Mouse (Mus musculus) frontal cortex, postnatal 36 days (tissue): ENCODE data around the gene Ddah2.
A peak's percentile ranks its signal among the peaks of the same experiment; 100 is the strongest.

ENCODE experiments used
- DNase-seq, 2 experiments: peaks; one replicate each; pipeline ENCODE4 v3.0.0; 2022; ENCODE audit warnings: low spot score in 2 of 2

Ddah2 gene

DNA sequence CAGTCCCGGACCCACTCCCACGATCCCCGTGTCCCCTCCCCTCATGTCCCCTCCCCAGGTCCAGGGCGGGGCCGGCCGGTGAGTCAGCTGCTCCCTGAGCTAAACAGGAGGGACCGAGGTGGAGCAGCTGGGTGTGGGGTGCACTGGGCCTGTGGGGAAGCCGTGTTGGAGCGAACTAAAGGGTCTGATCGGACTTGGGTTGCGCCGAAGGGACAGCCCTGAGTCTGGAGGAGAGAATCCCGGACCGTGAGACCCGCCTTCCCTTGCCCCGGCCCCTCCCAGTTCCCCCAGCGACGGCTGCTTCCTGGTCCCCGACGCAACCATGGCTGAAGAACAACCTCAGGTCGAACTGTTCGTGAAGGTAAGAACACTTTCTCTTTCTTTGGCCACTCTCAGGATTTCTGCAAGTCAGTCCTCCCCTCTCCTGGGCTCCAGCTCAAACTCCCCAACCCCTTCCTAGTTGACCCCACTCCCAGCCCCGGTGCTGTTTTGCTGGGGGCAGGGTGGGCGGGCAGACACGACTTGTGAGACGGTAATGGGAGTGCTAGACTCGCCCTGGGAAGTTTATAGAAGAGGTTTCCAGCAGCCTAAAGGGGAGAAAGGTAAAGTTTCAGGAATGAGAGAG, 8.6 kb upstream of the Ddah2 start:
- DNase-seq = peak in 1 of 2 experiments; percentile 17

DNA sequence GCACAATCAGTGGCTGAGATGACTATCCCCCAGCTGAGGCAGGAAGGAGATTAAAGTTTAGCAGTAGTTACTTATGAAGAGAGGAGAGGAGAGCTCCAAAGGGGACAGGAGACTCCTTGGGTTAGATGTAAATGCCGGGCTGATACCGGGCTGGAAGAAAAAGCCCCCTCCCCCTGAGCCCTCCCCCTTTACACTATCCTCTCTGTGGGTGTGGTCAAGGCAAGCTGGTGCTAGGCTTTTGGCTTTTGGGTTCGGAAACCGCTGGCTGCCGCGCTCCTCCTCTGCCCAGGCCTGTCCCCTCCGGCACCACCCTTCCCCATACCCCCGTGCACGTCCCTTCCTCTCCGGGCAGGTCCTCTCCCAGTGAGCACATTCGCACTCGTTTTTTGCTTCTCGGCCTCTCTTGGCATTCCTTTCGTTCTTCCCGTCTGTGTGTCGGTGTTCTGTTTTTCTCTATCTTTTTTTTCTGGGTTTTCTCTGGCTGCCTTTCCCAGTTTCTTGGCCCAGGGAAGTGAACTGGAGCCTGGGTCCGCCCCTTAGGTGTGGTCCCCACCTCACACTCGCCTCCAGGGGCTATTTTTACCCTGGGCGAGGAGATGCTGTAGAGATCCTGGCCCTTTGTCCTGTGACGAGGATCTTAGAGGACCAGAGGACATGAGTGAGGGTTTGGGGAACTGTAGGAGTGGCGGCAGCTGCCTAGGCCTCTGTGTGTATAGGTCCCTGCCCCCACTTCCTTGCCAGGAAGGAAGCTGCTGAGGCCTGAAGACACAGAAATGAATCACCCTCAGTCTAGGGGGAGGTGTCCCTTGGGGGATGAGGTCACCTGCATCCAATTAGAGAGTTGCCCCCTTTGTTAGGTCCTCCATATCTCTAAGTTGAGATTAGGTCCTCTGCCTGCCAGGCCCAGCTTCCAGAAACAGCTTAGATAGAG, 7.4 kb upstream of the Ddah2 start:
- no peak for DNase-seq

DNA sequence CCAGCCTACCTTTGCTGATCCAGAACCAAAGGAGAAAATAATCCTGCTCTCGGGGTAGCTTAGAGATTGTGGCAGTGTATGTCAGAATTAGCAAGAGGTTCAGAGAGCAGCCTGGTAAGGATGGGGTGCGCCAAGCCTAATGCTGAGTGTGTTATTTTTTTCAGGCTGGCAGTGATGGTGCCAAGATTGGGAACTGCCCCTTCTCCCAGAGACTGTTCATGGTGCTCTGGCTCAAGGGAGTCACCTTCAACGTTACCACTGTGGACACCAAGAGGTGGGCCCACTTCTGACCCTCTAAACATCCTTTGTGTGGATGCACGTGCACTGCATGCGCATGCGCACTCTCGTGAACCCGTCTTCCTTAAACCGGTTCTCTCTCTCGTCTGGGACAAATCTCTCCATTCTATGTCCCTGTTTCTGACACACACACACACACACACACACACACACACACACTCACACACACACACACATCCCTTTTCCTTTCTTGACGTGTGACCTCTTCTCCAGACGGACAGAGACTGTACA, 6.5 kb upstream of the Ddah2 start:
- DNase-seq = no peak

DNA sequence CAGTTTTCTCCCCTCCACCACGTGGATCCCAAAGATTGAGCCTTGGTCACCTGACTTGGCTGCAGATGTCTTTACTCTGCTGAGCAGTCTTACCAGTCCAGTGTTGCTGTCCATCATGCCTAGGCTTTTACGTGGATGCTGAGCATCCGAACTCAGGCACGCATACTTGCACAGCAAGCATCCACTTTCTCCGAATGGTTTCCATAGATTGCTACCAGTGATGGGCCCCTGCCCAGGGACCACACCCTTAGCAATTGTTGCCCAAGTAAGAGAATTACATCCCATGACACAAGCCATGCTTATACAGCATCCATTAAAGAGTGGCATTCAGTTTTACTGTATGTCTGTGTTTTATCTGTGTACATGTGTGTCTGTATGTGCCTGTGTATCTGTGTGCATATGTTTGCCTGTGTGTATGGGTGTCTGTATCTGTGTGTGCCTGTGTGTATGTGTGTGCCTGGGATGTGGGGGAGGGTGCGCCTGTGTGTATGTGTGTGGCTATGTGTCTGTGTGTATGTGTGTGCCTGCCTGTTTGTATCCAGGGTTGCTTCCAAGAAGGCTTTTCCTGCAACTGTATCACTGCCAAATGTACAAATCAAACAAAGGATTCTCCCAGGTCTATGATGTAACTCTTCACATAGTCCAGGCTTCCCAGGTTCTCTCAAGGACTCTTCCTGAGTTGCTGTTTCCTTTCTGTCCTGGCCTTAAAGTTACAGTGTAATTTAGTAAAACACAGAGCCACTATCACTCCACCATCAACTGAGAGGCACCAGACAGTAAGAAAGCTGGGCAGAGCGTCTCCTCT, 2.9 kb upstream of the Ddah2 start:
- no peak for DNase-seq

DNA sequence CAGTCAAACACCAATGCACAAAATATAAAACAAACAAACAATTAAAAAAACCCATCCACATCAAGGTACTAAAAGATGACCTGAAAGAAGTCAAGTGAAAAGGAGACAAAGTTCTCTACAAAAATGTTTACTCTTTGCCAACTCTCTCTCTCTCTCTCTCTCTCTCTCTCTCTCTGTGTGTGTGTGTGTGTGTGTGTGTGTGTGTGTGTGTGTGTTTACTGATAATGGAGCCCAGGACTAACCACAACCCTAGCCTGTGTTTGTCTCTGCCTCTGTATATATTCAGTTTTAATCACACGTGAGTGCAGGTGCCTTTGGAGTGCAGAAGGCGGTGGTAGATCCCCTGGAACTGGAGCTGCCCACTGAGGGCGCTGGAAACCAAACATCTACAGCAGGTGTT, 1.7 kb upstream of the Ddah2 start:
- DNase-seq = no peak

DNA sequence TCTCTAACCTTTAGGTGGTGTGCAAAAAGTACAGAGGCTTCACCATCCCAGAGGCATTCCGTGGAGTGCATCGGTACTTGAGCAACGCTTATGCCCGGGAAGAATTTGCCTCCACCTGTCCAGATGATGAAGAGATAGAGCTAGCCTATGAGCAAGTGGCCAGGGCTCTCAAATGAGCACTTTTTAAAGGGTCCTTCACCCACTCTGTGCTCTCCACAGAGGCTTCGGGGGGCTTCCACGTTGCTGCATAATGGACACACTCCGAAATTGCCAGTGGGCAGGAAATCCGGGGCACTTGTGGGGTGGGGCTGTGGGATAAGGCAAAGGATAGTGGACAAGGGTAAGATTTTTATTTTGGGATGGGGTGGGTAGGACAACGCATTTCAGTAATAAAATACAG, 519 bp upstream of the Ddah2 start:
- no peak for DNase-seq

DNA sequence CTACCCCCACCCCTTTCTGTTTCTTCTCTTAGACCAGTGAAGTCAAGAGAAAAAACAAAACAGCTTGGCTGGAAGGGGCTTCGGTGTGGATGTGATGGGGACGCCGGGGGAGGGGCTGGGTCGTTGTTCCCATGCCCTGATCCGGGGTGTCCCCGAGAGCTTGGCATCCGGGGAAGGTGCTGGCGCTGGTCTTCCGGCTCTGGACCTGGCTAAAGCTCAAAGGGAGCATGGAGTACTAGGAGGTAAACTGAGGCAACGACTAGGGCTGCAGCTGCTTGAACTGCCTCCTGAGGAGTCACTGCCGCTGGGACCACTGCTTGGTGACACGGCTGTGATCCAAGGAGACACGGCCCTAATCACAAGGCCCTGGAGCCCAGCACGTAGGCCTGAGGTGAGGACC, 1.2 kb downstream of the Ddah2 start:
- DNase-seq = no peak

DNA sequence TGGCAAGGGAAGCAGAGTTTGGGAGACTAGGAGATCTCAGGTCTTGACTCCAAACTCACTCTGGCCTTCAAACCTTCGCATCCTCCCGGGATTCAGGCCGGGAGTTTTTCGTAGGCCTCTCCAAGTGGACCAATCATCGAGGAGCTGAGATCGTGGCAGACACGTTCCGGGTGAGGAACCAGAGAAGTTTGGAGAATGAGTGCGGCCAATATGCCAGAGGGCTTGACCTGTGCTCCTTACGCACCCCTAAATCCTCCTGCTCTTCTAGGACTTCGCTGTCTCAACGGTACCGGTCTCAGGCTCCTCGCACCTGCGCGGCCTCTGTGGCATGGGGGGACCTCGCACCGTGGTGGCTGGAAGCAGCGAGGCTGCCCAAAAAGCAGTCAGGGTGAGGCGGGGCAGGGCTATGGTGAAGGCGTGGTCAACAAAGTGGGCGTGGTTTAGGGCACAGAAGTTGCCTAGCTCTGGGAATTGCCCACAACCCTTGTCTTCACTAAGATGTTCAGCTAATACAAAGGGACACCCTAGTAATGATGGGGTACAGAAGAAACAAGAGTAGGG, 2.0 kb downstream of the Ddah2 start:
- no peak for DNase-seq

DNA sequence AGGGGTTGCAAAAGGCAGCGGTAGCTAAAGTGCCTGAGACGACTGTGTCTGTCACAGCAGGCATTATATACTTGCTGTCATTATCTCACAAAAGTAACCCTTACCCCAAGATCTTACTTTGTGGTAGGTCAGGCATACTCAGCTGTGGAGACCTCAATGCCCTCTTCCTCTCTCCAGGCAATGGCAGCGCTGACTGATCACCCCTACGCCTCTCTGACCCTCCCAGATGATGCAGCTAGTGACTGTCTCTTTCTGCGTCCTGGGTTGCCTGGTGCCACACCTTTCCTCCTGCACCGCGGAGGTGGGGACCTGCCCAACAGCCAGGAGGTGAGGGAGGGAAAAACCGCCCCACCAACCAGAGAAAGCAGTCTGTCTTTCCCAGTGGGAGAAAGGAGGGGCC, 2.5 kb downstream of the Ddah2 start:
- DNase-seq = no peak

DNA sequence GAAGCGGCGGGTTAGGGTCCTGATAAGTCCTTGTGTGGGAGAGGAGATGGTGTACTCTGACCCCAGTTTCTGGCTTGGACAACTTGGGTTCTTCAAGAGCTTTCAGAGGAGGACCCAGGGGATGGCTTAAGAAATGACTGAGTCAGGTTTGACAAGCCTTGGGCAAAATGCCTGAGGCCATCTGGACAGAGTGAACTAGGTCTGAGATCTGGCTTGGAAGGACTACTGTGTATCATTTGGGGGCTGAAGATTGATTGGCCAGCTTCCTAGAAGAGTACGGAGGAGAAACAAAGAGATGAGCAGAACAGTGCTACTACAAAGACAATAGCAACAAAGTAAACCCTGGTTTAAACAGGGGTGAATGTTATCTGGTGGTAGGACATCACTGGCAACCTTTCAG, 4.6 kb downstream of the Ddah2 start:
- DNase-seq = no peak

DNA sequence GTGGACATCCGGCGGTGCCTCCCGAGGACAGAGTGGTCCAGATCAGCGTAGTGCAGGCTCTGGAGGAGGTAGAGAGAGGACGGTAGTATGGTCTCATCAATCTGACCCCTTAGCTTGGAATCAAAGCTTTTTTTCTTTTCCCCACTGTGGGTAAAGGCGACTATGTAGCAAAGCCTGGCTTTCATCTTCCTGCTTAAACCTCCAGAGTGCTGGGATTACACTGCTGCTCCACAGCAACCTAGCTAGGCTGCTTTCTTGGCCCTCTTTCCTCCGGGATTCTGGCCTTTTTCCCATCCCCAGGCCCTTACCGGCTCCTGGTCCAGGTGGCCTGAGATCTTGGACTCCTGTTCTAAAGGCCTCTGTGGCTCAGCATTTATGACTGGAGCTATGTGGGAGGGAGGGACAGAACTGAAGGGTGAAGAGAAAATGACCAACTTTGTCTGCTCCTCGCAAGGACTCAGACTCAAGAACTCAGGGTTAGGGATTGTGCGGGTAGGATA, 5.6 kb downstream of the Ddah2 start:
- DNase-seq = no peak

DNA sequence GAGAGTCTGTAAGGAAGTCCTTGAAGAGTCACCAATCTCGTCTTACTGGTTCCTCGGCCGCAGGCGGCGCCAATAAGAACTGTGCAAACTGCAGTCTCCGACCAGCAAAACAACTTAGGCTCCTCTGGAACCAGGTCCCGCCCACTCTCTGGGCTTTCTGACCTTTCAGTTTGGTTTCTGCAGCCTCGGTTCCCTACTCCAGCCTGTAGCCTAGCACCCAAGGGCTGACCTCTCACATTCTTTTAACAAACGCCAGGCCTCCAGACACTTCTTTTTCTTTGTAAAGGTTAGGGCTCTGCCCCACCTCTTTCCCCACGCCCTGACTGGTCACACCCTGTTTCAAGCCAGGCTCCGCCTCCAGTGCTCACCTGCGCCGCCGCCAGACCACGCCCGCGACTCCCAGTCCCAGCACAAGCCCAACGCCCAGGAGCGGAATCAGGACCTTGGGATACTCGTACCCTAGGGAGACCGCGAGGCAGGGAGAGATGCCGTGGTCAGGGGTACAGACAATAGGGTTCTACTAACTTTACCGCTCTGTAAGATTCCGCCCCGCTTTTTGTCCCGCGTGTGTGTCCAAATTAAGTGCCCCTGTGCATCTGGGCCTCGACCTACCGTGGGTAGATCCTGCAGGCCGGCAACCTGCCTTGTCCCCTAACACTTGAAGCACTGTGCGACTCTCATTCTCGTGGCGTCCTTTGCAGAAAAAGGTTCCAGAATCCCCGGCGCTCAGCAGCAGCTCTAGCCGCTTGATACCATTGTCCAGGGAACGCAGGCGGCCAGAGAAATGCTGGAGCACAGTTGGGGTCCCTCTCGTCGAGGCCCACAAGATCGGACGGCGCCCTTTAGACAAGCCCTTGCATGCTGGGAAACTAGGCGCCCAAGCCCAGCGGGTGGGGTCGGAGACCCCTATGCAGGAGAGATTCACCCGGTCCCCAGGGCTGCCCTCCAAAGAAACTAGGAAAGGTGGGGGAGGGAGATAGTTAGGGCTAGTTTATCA, 6.4 kb downstream of the Ddah2 start, which contains the start of gene Ly6g6c:
Ly6g6c (plus strand) TSS at position 438 of the 997 bp plus-strand sequence.
- no peak for DNase-seq

DNA sequence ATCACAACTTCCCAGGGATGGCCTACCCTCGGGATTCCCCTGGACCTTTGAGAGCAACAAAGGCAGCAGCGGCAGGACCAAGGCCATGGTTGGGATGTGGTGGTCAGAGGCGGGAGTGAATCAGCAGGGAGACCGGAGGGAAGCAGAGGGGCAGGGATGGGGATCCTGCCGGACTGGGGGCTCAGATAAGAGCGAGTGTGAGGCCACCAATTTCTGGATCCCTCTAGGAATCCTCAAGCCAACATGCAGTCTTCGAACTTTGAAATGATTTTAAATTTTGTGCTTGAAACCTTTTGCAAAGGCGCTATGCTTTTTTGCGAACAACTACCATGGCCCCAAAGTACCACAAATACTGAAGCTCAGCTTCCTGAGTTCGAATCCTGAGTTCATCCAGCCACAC, 7.2 kb downstream of the Ddah2 start, which contains the start of gene Mpig6b:
Mpig6b (minus strand) TSS at position 101 of the 400 bp plus-strand sequence.
- DNase-seq = no peak

DNA sequence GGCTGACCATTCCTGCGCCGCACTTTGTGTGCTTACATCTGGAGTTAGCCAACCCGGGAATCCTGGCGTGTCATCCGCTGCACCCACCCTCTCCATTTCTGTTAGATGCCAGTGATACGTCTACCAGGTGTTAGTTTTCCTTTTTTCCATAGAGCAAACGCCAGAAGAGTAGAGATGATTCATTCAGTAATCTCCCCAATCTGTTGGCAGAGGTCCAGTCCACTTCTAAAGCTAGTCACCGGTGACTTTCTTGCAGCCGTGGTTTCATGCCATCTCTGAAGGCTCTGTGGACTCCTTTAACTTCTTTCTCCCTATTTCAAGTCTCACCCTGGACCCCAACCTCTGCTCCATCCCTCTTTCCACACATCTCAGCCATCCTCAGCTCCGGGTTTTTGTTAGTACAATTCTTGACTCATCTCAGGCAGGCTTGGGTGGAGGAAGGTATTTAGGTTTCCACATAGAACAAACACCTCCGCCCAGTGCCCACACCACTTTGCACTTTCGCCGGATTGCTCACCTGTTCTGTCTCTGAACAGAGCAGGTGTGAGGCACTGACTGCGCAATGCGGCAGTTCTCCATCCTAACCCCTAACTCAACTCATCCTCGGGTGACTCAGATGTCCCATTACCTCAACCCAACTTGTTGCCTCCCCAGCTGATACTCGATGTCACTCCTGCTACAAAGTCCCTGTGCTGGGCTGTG, 9.5 kb downstream of the Ddah2 start:
- no peak for DNase-seq

DNA sequence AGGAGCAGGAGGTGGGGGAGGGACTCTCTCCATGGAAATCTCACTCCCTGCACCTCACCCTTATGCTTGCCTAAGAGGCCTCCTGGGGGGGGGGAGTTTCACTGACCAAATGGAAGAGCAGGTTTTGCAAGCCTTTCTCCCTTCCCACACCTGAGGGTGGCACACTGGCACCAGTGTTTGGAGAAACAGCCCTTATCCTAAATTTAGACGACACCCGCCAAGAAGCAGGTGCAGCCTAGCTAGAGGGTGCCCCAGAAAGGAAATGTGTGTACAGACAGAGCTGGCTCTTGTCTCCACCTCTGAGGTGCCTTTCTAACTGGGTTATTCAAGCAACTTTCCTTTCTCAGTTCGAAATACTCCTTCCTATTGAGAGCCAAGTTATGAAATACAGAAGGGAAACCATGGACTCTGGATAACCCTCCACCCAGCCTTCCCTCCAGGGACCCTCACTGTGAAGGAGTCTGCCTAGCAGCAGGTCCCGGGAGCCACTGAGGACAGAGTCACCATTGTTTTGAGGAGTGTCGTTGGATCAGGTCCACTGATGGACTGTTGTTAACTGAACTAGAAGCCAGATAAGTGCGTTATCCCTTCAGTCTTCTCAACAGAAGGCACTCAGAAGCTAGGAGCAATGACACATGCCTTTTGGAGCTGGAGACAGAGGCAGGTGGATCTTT, 11.9 kb downstream of the Ddah2 start:
- DNase-seq = no peak

DNA sequence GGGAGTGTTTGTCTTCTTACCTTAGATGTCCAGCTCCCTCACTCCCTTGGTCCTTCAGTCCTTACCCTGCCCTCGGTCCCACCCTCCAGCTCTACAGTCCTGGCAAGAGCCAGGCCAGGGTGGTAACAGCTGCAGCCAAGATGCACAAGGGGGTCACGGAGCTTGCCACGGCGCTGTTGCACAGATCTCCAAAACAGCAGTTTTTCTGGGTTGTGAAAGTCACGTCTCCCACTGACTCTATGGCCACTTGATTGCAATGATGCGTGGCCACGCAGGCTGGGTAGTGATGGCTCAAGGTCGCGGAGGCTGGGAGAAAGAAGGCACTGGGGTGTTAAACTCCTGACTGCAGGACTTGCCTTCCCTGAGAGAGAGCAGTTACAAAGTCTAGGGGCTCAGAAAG, 12.6 kb downstream of the Ddah2 start:
- no peak for DNase-seq

DNA sequence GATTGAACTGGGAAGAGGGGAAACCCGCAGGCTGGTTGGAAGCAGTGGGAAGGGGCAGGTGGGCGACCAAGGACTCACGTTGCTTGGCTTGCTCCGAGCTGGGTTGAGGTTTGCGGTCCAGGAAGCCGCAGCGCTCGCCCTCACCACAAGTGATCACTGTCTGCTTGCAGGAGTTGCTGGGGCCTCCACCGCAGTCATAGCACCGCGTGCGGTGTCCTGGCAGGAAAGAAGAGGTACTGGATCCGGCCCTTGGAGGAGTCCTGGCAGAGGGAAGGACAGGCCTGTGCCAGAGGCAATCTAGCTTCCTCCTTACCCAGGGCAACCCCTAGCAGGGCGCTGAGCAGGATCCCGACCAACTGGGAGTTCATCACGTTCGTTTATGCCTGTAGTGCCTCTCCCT, 15.3 kb downstream of the Ddah2 start:
- no peak for DNase-seq

DNA sequence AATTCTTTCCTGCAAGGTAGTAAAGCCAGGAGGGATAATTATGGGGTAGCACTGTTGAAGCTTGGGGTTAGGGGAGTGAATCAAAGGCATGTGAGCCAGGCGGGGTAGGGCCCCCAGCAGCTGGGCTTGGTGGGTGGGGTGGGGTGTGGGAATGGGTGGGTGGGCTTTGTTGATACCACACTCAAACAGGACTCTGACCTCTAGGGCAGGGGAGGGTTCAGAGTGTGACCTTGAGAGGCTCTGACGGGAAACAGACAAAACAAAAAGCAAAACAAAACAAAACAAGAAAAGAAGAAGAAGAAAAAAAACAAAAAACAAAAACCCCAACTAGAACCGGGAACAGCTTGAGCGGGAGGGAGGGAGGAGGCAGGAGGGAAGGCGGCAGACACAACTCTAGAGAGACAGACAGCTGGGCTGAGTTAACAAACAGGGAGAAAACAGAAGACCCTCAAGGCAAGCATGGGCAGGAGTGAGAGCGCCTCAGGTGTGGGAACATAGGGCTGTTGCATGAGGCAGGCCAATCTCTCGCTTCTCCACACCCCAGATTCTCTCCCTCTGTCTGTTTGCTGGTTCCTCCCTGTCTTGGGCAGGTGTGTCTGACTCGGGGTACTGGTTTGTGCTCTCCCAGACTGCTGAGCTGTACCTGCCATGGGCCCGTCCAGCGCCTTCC, 17.8 kb downstream of the Ddah2 start, which contains the start of gene Ly6g6e:
Ly6g6e (plus strand) TSS at position 396 of the 670 bp plus-strand sequence.
- no peak for DNase-seq
